Mouse (Mus musculus): ENCODE measurements around the gene Cdc42bpg. TPM values are rescaled to one million over a fixed set of nuclear protein-coding genes. Genes with fewer than 3 reads are reported as not detected.

The Cdc42bpg gene
- total and polyA plus RNA-seq, 3 experiments: 0.79 to 4.2 (median 2.3) TPM

- in situ Hi-C loops (cut with MboI; ENCODE audit: low pct_ligation_motif_present, low pct_unique_long_range_greater_than_20kb, low sequenced_read_pairs) (no loop called here), dilution Hi-C loops (cut with MboI; ENCODE audit: extremely low pct_ligation_motif_present, extremely low pct_unique_long_range_greater_than_20kb, low sequenced_read_pairs) (no loop called here)
- H3K36me3 ChIP-seq (replicated peaks in 1 of 2; ENCODE audit: control insufficient read depth in 1 of 2, insufficient read depth in 1 of 2, low read length in 1 of 2): peaks cover 0 to 4% of the 10 kb centered on the region in 2 experiments
- no peaks in the 10 kb centered on the region; the same call in 1 of the 2 replicates for H3K79me2 ChIP-seq (replicated peaks; ENCODE audit: control insufficient read depth, extremely low read depth, insufficient read depth, poor library complexity, severe bottlenecking)
- no peaks in the 10 kb centered on the region for H3K9me3 ChIP-seq (replicated peaks; ENCODE audit: low read length)
- no peak overlapping the region for H3K4me2 ChIP-seq (ENCODE audit: insufficient read depth, low read depth, poor library complexity, severe bottlenecking)
- H3K4me3 ChIP-seq (replicated peaks in 1 of 3; ENCODE audit: low read depth in 2 of 3, low read length in 2 of 3, poor library complexity in 1 of 3): no peak overlapping the region
- H3K4me1 ChIP-seq (ENCODE audit: control insufficient read depth in 1 of 2, insufficient read depth in 2 of 2): peaks cover 19 to 45% of the 10 kb centered on the region in 2 experiments
- H3K9ac ChIP-seq (ENCODE audit: insufficient read depth, low read depth): peak overlapping the region; percentile 15; the same call in 1 of the 2 replicates
- no peak for DNase-seq (ENCODE audit: extremely low read depth)
- peaks cover 2% of the 10 kb centered on the region for H3K27me3 ChIP-seq (replicated peaks)
- peak overlapping the region; percentile 30; the same call in 1 of the 2 replicates for H3K27ac ChIP-seq (ENCODE audit: insufficient read depth, low read depth)
- TF ChIP-seq MXI1 (IDR thresholded peaks at IDR 0.05; ENCODE audit: low read depth, low read length) (no peak), TCF12 (IDR thresholded peaks at IDR 0.05; ENCODE audit: low read depth, low read length) (no peak), UBTF (IDR thresholded peaks at IDR 0.05; ENCODE audit: low read depth, low read length) (no peak), IRF4 (IDR thresholded peaks at IDR 0.05; ENCODE audit: low read depth, low read length) (peak; percentile 66; the same call in 1 of the 2 replicates), MEF2A (IDR thresholded peaks at IDR 0.05; ENCODE audit: borderline replicate concordance, low read depth, low read length) (no peak)
Observed at GRCm38 (mm10) chr19:6269798-6270475, 36.3 kb upstream of the Cdc42bpg start.

- dilution Hi-C loops (cut with MboI; ENCODE audit: extremely low pct_ligation_motif_present, extremely low pct_unique_long_range_greater_than_20kb, low sequenced_read_pairs): no loop called here
- Histone ChIP-seq H3K9me3 (replicated peaks; ENCODE audit: low read length) (no peaks in the 10 kb centered on the region), H3K27me3 (replicated peaks) (peaks cover 2% of the 10 kb centered on the region), H3K79me2 (replicated peaks; ENCODE audit: control insufficient read depth, extremely low read depth, insufficient read depth, poor library complexity, severe bottlenecking) (peaks cover 5% of the 10 kb centered on the region; the same call in 1 of the 2 replicates), H3K4me2 (ENCODE audit: insufficient read depth, low read depth, poor library complexity, severe bottlenecking) (no peak overlapping the region), H3K27ac (ENCODE audit: insufficient read depth, low read depth) (no peak overlapping the region), H3K4me3 (replicated peaks in 1 of 3; ENCODE audit: low read depth in 2 of 3, low read length in 2 of 3, poor library complexity in 1 of 3) (no peak overlapping the region), H3K4me1 (ENCODE audit: control insufficient read depth in 1 of 2, insufficient read depth in 2 of 2) (peaks cover 19 to 51% of the 10 kb centered on the region in 2 experiments), H3K9ac (ENCODE audit: insufficient read depth, low read depth) (no peak overlapping the region), H3K36me3 (replicated peaks in 1 of 2; ENCODE audit: control insufficient read depth in 1 of 2, insufficient read depth in 1 of 2, low read length in 1 of 2) (peaks cover 0 to 4% of the 10 kb centered on the region in 2 experiments)
- TF ChIP-seq CHD1 (IDR thresholded peaks at IDR 0.05; ENCODE audit: low read depth, low read length): no peak
- TF ChIP-seq UBTF (IDR thresholded peaks at IDR 0.05; ENCODE audit: low read depth, low read length): no peak
- no peak for TF ChIP-seq EP300 (IDR thresholded peaks at IDR 0.05; ENCODE audit: low read length)
- no peak for TF ChIP-seq ETS1 (conservative IDR thresholded peaks at IDR 0.05; ENCODE audit: low read depth, low read length)
- TF ChIP-seq MYC (IDR thresholded peaks at IDR 0.05; ENCODE audit: low read depth, low read length): no peak
- no peak for TF ChIP-seq HCFC1 (IDR thresholded peaks at IDR 0.05; ENCODE audit: low read depth, low read length)
- TF ChIP-seq ZC3H11A (IDR thresholded peaks at IDR 0.05; ENCODE audit: low read depth, low read length): no peak
- TF ChIP-seq PAX5 (IDR thresholded peaks at IDR 0.05; ENCODE audit: low read length): no peak
- TF ChIP-seq MXI1 (IDR thresholded peaks at IDR 0.05; ENCODE audit: low read depth, low read length): no peak
- TF ChIP-seq IRF4 (IDR thresholded peaks at IDR 0.05; ENCODE audit: low read depth, low read length): no peak
- no peak for DNase-seq (ENCODE audit: extremely low read depth)
- in situ Hi-C loops (cut with MboI; ENCODE audit: low pct_ligation_motif_present, low pct_unique_long_range_greater_than_20kb, low sequenced_read_pairs): no loop called here
Observed at GRCm38 (mm10) chr19:6270661-6271060, 35.6 kb upstream of the Cdc42bpg start.
